Mouse (Mus musculus): ENCODE data around the gene Cirbp.

- TF ChIP-seq POLR2A (IDR thresholded peaks at IDR 0.05; ENCODE audit: extremely low read depth, insufficient read depth, low read length) (no peak), CTCF (IDR thresholded peaks at IDR 0.05; ENCODE audit: extremely low read depth, insufficient read depth, low read length) (no peak)
These were observed 41.7 kb upstream of the Cirbp start for GRCm38 (mm10) chr10:80123932-80124562.
